Mouse (Mus musculus): ENCODE results near the gene Dscam.

DNA sequence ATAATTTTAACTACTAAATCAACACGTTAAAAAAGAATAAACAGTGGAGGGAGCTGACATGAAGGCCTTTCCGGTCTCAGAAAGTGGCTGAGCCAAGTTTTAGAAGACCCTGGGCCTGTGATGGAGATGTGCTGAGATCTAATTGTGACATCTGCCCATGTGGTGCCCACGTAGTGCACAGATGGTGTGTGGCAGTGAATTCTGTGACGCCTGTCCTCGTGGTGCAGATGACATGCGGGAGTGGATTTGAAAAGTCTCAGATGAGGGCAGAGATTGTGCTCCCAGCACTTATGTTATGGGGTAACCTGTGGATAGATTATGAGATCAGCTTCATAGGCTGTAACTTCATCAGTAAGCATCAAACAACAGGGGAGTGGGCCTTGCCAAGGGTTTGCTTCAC, 321.6 kb downstream of the Dscam start:
- no peak for TF ChIP-seq CTCF (IDR thresholded peaks at IDR 0.05; ENCODE audit: low read depth, low read length)
- TF ChIP-seq POLR2A (IDR thresholded peaks at IDR 0.05; ENCODE audit: extremely low read depth, insufficient read depth, low read length): no peak
